Mouse (Mus musculus) E14TG2a.4 (cell line): Measurements from ENCODE around the gene Car9.

Source experiments
- CTCF ChIP-seq: conservative IDR thresholded peaks from 2 replicates; pipeline ENCODE4 v1.5.1; 2014; ENCODE audit warnings: low read length
- POU5F1 ChIP-seq: IDR thresholded peaks from 2 replicates; pipeline ENCODE4 v1.6.1; 2014; ENCODE audit warnings: low read length, borderline replicate concordance

DNA sequence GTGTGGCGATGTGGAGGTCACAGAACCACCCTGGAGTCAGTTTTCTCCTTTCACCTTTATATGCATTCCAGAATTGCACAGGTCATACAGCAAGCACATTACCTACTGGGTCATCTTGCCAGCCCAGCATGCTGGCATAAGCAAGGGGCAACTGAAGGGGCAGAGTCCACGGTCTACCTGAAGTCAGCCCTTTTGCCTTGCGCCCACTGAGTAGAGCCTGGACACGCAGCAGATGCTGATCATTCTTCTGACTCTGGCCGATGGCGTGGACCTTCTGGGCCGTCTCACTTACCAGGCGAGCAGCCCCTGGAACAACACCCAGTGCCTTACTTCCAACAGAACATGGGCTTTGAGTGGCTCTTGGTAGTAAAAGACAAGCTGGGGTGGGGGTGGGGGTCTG, 9.4 kb upstream of the Car9 start:
- TF ChIP-seq CTCF (no peak), POU5F1 (no peak)
